Comparison of ENCODE assay signal across 7 mouse cellular contexts in genomic region chr4:32520628-32521360, GRCm38 (mm10).
DNase-seq lines count a peak whose midpoint lies in the region; ATAC-seq lines count a peak whose summit lies in the region.

No protein-coding gene starts in this region.

- H3K4me2 ChIP-seq in limb, embryonic 13.5 days (replicated peaks): peak overlapping the region; percentile 27; the same call in 1 of the 2 replicates

- no peak overlapping the region for H3K9ac ChIP-seq in limb, embryonic 13.5 days

- peaks cover 59% of the 10 kb centered on the region for H3K4me1 ChIP-seq in limb, embryonic 13.5 days

- 24% methylated on average over 18 of the region's 18 CpGs for WGBS in limb, embryonic 13.5 days

- ATAC-seq in limb, embryonic 13.5 days (ENCODE audit: low FRiP score, low read depth): 0 out of 2 replicates have a peak, but pooled peaks have one; percentile 29
- ATAC-seq in inflammation-experienced regulatory T-cells, adult 6 months: no peak

- no peak overlapping the region for H3K27ac ChIP-seq in limb, embryonic 13.5 days

- H3K36me3 ChIP-seq in limb, embryonic 13.5 days: no peaks in the 10 kb centered on the region

- peak; percentile 88 for DNase-seq in Muller cell, postnatal 12 days (ENCODE audit: inconsistent ontology term)
- DNase-seq in embryo, embryonic 10.5 days (ENCODE audit: low spot score): peak; percentile 79
- peak; percentile 52 for DNase-seq in heart, postnatal 4 days
- DNase-seq in thymus, postnatal 25 days: no peak
- no peak for DNase-seq in left cerebral cortex, adult 18-20 months (ENCODE audit: low spot score in 2 of 2)

- H3K9me3 ChIP-seq in limb, embryonic 13.5 days: no peaks in the 10 kb centered on the region

- no peaks in the 10 kb centered on the region for H3K27me3 ChIP-seq in limb, embryonic 13.5 days

- no peak overlapping the region for H3K4me3 ChIP-seq in limb, embryonic 13.5 days

Comparison
In these comparisons a context has a peak if more than half of its experiments do, and no peak if none do; other contexts are left out.
1. DNase-seq: peak in Muller cell, postnatal 12 days (single experiment), embryo, embryonic 10.5 days (single experiment) and heart, postnatal 4 days (single experiment); none in thymus, postnatal 25 days (single experiment) and left cerebral cortex, adult 18-20 months (0 of 2).